Mouse (Mus musculus): ENCODE data around the gene Ptrhd1.

DNA sequence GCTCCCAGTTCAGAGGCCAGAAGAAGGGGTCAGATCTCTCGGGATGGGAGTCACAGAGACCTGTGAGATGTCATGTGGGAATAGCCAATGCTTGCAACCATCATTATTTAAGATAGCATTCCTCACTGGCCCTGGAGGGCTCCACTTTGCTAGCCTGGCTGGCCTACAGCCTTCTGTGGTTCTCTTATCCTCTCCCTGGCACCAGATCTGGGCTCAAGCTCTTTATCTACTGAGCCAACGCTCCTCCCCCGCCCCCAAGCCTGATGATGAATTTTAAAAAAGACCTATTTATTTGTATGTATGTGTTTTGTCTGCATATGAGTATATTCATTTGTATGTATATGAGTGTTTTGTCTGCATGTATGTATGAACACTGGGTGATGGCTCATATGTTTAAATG lies 46.1 kb downstream of the Ptrhd1 start:
- TF ChIP-seq CTCF (IDR thresholded peaks at IDR 0.05; ENCODE audit: borderline replicate concordance, insufficient read depth, low read length) (no peak), POLR2A (IDR thresholded peaks at IDR 0.05; ENCODE audit: low read depth, low read length) (no peak)

Measured in embryonic fibroblast, embryonic 13.5 days (primary cell).